In genomic region chr16:34899071-34899808, GRCm38 (mm10) we compare ENCODE assay signal across 10 mouse cellular contexts.
DNase-seq lines count a peak whose midpoint lies in the region; ATAC-seq lines count a peak whose summit lies in the region.
"Had no signal": no experiment of that assay in that cellular context is flagged by ENCODE, and none has a peak within 500 bp of the region (broad histone marks: within the 10 kb centered on the region; RNA-seq: fewer than 3 reads in every experiment).

No protein-coding gene starts in this region.

- H3K36me3 ChIP-seq in embryonic facial prominence, embryonic 12.5 days: no peaks in the 10 kb centered on the region
- no peaks in the 10 kb centered on the region for H3K36me3 ChIP-seq in embryonic facial prominence, embryonic 10.5 days (replicated peaks)
- no peaks in the 10 kb centered on the region for H3K36me3 ChIP-seq in stomach, embryonic 16.5 days (ENCODE audit: control insufficient read depth, insufficient read depth, low read length)

- H3K4me1 ChIP-seq in embryonic facial prominence, embryonic 12.5 days: peaks cover 30% of the 10 kb centered on the region
- H3K4me1 ChIP-seq in embryonic facial prominence, embryonic 10.5 days: peaks cover 33% of the 10 kb centered on the region
- peaks cover 28% of the 10 kb centered on the region for H3K4me1 ChIP-seq in stomach, embryonic 16.5 days (ENCODE audit: control insufficient read depth, insufficient read depth, low read length)

- no peaks in the 10 kb centered on the region for H3K27me3 ChIP-seq in embryonic facial prominence, embryonic 12.5 days
- H3K27me3 ChIP-seq in embryonic facial prominence, embryonic 10.5 days (replicated peaks; ENCODE audit: low read depth, poor library complexity, severe bottlenecking): peaks cover 8% of the 10 kb centered on the region; the same call in 1 of the 2 replicates
- H3K27me3 ChIP-seq in stomach, embryonic 16.5 days (ENCODE audit: control insufficient read depth, insufficient read depth, low read length): 0 out of 2 replicates have a peak, but pooled peaks cover 3% of the 10 kb centered on the region
- H3K27me3 ChIP-seq: megakaryocyte, embryonic 14.5 days had no signal

- H3K9me3 ChIP-seq in embryonic facial prominence, embryonic 12.5 days: no peaks in the 10 kb centered on the region
- no peaks in the 10 kb centered on the region for H3K9me3 ChIP-seq in embryonic facial prominence, embryonic 10.5 days
- no peaks in the 10 kb centered on the region for H3K9me3 ChIP-seq in stomach, embryonic 16.5 days (replicated peaks; ENCODE audit: control insufficient read depth, low read length)
- H3K9me3 ChIP-seq: megakaryocyte, embryonic 14.5 days had no signal

- 60% methylated on average over 11 of the region's 11 CpGs for WGBS in embryonic facial prominence, embryonic 12.5 days
- 88% methylated on average over 11 of the region's 11 CpGs for WGBS in embryonic facial prominence, embryonic 10.5 days
- WGBS in stomach, embryonic 16.5 days: 49% methylated on average over 11 of the region's 11 CpGs

- H3K4me2 ChIP-seq in embryonic facial prominence, embryonic 12.5 days (replicated peaks): no peak overlapping the region
- H3K4me2 ChIP-seq in stomach, embryonic 16.5 days (ENCODE audit: low read depth, low read length): no peak overlapping the region

- ATAC-seq in embryonic facial prominence, embryonic 12.5 days (ENCODE audit: insufficient number of reproducible peaks, insufficient read depth, low FRiP score, low TSS enrichment): no peak
- ATAC-seq in stomach, embryonic 16.5 days (ENCODE audit: insufficient read depth, low FRiP score): peak; percentile 70

- no peak for DNase-seq in embryonic facial prominence, embryonic 10.5 days (ENCODE audit: low spot score)
- peak; percentile 45 for DNase-seq in kidney, postnatal 14 days
- DNase-seq in kidney, adult 18-20 months: no peak
- peak; percentile 49 for DNase-seq in right cerebral cortex, postnatal 14 days
- no peak for DNase-seq in right cerebral cortex, adult 18-20 months
- DNase-seq in spleen, postnatal 10 days (ENCODE audit: low spot score in 2 of 2): no peak
- DNase-seq: thymus, adult 2 months had no signal

- H3K4me3 ChIP-seq in embryonic facial prominence, embryonic 12.5 days: no peak overlapping the region
- H3K4me3 ChIP-seq in embryonic facial prominence, embryonic 10.5 days: no peak overlapping the region
- no peak overlapping the region for H3K4me3 ChIP-seq in stomach, embryonic 16.5 days (replicated peaks; ENCODE audit: low read length)
- H3K4me3 ChIP-seq: megakaryocyte, embryonic 14.5 days had no signal

- H3K27ac ChIP-seq in embryonic facial prominence, embryonic 12.5 days: peak overlapping the region; percentile 41; the same call in 1 of the 2 replicates
- no peak overlapping the region for H3K27ac ChIP-seq in embryonic facial prominence, embryonic 10.5 days (replicated peaks)
- peak overlapping the region; percentile 69 for H3K27ac ChIP-seq in stomach, embryonic 16.5 days (ENCODE audit: low read length)

- no peak overlapping the region for H3K9ac ChIP-seq in embryonic facial prominence, embryonic 12.5 days
- no peak overlapping the region for H3K9ac ChIP-seq in stomach, embryonic 16.5 days (ENCODE audit: low read length)

Comparison
In these comparisons a context has a peak if more than half of its experiments do, and no peak if none do; other contexts are left out.
1. DNase-seq: peak in kidney, postnatal 14 days (single experiment) and right cerebral cortex, postnatal 14 days (single experiment); none in embryonic facial prominence, embryonic 10.5 days (single experiment), kidney, adult 18-20 months (single experiment), right cerebral cortex, adult 18-20 months (single experiment) and spleen, postnatal 10 days (0 of 2).